Mouse (Mus musculus) thymus, adult 2 months (tissue): ENCODE results near the gene Nrxn2.

Experiments
- CTCF ChIP-seq: fragments of 200-500 bp; IDR thresholded peaks from 2 replicates; pipeline ENCODE4 v1.5.1; 2012; ENCODE audit warnings: mild to moderate bottlenecking, control low read depth, low read length, moderate library complexity, borderline replicate concordance; ENCODE audit not compliant: control insufficient read depth, poor library complexity, insufficient read depth; ENCODE audit errors: extremely low read depth
- POLR2A ChIP-seq: fragments of 200-500 bp; IDR thresholded peaks from 2 replicates; pipeline ENCODE4 v1.6.1; 2012; ENCODE audit warnings: mild to moderate bottlenecking, low read length, control low read depth, moderate library complexity; ENCODE audit not compliant: control insufficient read depth, poor library complexity, insufficient read depth; ENCODE audit errors: extremely low read depth

DNA sequence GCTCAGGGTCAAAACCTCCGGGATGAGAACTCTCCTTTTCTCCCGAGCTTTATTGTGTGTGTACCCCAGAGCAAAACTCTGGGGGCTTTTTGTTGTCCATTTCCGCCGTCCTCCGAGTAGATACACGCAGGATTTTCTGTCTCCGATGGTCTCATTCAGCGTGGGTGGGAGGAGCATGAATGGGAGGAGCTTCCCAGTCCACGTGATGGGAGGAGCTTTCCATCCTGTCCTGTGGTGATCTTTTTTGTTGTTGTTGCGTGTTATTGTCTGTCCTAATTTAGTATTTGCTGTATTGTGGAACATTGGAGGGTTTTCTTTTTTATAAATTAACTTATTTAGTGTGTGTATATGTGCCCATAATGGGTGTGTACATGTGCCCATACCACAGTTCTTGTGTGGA is 13.1 kb upstream of the Nrxn2 start:
- TF ChIP-seq CTCF (no peak), POLR2A (no peak)
